Mouse (Mus musculus) retina, embryonic 14.5 days (tissue): ENCODE measurements around the gene Gm19668.
"Not testable (repeated sequence)": the region's sequence is repeated elsewhere in the genome, so short reads cannot be mapped to it uniquely, and the experiment has no call there.

Experiments used
- DNase-seq: peaks from one replicate; pipeline ENCODE4 v3.0.0-alpha.2; 2015; ENCODE audit warnings: low spot score

The Gm19668 gene

DNA sequence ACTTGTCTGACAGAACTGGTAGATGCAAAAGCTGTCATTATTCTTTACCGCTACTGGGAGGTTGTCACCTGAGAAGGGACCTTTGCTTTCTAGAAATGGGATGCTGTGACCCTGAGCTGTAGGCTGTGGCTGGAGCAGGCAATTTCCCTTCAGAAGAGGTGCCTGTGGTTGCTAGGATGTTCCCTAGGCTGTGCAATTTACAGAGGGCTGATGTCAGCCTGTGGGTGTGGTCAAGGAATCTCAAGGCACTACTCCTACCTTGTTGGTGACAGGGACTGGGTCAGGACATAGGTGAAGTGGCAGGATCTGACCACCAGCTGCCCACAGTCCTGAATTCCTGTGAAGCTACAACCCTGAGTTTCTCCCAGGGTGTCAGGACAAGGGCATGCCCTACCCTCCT is 29.2 kb downstream of the Gm19668 start:
- DNase-seq: no peak

DNA sequence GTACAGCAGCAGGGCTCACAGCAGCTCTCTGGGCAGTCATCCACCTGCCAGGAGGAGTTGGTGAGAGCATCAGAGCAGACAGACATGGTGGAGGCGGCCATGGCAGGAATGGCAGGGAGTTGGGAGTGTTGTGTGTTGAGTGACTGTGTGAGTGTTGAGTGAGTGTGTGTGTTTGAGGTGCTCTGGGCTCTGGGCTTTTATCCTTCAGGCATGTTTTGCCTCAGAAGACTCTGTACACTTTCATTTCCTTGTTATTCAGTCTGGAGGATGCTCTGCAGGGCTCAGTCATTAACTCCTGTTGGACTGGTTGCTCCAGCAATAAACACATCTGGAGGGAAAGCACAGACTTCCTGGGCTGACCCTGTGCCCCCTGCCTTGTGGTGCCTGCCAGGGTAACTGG is 39.4 kb downstream of the Gm19668 start, which contains the start of gene Gm3233:
Gm3233 (minus strand) TSS at position 101 of the 400 bp plus-strand sequence.
- not testable (repeated sequence) for DNase-seq

DNA sequence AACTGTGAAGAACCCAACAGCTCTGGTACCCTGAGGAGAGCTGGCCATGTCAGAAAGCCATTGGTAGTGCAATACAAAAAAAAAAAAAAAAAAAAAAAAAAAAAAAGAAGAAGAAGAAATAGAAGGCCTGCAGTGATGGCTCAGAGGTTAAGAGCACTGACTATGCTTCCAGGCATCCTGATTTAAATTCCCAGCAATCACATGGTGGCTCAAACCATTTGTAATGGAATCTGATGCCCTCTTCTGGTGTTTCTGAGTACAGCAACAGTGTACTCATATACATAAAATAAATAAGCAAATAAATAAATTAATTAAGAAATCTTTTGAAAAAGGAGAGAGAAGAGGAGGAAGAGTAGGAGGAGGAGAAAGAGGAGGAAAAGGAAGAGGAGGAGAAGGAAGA is 45.5 kb downstream of the Gm19668 start:
- no peak for DNase-seq

DNA sequence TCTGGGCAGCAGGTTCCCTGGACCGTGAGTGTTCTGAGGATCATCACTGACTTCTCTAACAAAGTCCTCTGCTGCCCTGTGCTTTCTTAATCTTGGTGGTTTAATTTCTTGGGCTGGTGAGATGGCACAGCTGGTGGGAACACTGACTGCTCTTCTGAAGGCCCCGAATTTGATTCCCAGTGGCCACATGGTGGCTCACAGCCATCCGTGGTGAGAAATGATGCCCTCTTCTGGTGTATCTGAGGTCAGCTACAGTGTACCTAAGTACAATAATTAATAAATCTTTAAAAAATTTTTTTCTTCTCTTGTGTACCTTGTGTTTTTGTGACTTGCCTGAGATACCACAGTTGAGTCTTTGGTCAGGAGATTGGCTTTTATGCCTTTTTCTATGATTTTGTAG is 46.6 kb downstream of the Gm19668 start:
- not testable (repeated sequence) for DNase-seq

DNA sequence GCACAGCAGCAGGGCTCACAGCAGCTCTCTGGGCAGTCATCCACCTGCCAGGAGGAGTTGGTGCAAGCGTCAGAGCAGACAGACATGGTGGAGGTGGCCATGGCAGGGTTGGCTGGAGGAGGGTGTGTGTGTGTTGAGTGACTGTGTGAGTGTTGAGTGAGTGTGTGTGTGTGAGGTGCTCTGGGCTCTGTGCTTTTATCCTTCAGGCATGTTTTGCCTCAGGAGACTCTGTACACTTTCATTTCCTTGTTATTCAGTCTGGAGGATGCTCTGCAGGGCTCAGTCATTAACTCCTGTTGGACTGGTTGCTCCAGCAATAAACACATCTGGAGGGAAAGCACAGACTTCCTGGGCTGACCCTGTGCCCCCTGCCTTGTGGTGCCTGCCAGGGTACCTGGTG is 47.7 kb downstream of the Gm19668 start, which contains the start of gene Gm9736:
Gm9736 (minus strand) TSS at position 101 of the 400 bp plus-strand sequence.
- DNase-seq: not testable (repeated sequence)

DNA sequence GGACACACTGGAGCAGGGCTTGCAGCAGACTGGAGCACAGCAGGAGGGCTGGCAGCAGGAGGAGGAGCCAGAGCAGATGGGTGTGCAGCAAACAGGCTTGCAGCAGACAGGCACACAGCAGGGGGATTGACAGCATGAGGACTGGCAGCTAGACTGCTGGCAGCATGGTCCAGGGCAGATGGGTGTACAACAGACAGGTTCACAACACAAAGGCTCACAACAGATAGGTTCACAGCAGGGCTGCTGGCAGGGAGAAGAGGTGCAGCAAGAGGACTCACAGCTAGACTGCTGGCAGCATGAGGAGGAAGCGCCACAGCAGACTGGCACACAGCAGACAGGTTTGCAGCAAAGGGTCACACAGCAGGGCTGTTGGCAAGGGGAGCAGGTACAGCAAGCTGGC is 48.2 kb downstream of the Gm19668 start:
- not testable (repeated sequence) for DNase-seq
